Mouse (Mus musculus) forebrain, embryonic 12.5 days (tissue): Measurements from ENCODE around the gene Grtp1. TPM values are rescaled to one million over a fixed set of nuclear protein-coding genes. Genes with fewer than 3 reads are reported as not detected.

ENCODE experiments used
- ATAC-seq: fragments of 200-750 bp; cut with Nextera tagmentation; 2 replicates; pipeline ENCODE4 v1.8.0; 2017; ENCODE audit warnings: moderate TSS enrichment; ENCODE audit not compliant: low FRiP score
- H3K27ac ChIP-seq: fragments of 300-500 bp; sonication (generic); 2 replicates; pipeline ENCODE4 v1.5.1; 2016; ENCODE audit warnings: mild to moderate bottlenecking
- H3K27me3 ChIP-seq: fragments of 300-500 bp; sonication (generic); 2 replicates; pipeline ENCODE4 v1.6.1; 2016; ENCODE audit warnings: mild to moderate bottlenecking
- H3K36me3 ChIP-seq: fragments of 300-500 bp; sonication (generic); replicated peaks from 2 replicates; pipeline ENCODE4 v1.6.1; 2016; ENCODE audit warnings: mild to moderate bottlenecking
- H3K4me1 ChIP-seq: fragments of 300-500 bp; sonication (generic); 2 replicates; pipeline ENCODE4 v1.6.1; 2016
- H3K4me2 ChIP-seq: fragments of 300-500 bp; sonication (generic); 2 replicates; pipeline ENCODE4 v1.6.1; 2016; ENCODE audit warnings: mild to moderate bottlenecking, moderate library complexity
- H3K4me3 ChIP-seq: fragments of 300-500 bp; sonication (generic); replicated peaks from 2 replicates; pipeline ENCODE4 v1.5.1; 2016; ENCODE audit warnings: mild to moderate bottlenecking
- H3K9ac ChIP-seq: fragments of 300-500 bp; sonication (generic); 2 replicates; pipeline ENCODE4 v1.6.1; 2016; ENCODE audit warnings: mild to moderate bottlenecking
- H3K9me3 ChIP-seq: fragments of 300-500 bp; sonication (generic); 2 replicates; pipeline ENCODE4 v1.6.1; 2016
- WGBS: fragments of 180-500 bp; shearing (Covaris S2); methylation state at CpG from one replicate; pipeline ENCODE4 v1.1.7; 2016; 5-methylcytosine and 5-hydroxymethylcytosine counted together
- polyA plus RNA-seq: library from polyadenylated mRNA; unstranded; fragments of >200 nt; fragmentation: Nextera tagmentation; extraction: Ambion mirVana; gene quantifications from 2 replicates; pipeline ENCODE4 v1.2.1, GENCODE M21; 2016

Grtp1 gene
- polyA plus RNA-seq, 1 experiment from 2014 or later = 19.3 TPM

- Histone ChIP-seq H3K4me3 (peak overlapping the region; percentile 93; the same call in 1 of the 2 replicates), H3K27me3 (no peaks in the 10 kb centered on the region), H3K9ac (no peak overlapping the region), H3K36me3 (0 out of 2 replicates have a peak, but pooled peaks cover 1% of the 10 kb centered on the region), H3K4me1 (peaks cover 12% of the 10 kb centered on the region), H3K4me2 (peak overlapping the region; percentile 76), H3K9me3 (no peaks in the 10 kb centered on the region), H3K27ac (no peak overlapping the region)
- no peak for ATAC-seq
- WGBS = 85% methylated on average over 3 of the region's 3 CpGs
These were observed 39.7 kb downstream of the Grtp1 start for GRCm38 (mm10) chr8:13160691-13161090.

DNA sequence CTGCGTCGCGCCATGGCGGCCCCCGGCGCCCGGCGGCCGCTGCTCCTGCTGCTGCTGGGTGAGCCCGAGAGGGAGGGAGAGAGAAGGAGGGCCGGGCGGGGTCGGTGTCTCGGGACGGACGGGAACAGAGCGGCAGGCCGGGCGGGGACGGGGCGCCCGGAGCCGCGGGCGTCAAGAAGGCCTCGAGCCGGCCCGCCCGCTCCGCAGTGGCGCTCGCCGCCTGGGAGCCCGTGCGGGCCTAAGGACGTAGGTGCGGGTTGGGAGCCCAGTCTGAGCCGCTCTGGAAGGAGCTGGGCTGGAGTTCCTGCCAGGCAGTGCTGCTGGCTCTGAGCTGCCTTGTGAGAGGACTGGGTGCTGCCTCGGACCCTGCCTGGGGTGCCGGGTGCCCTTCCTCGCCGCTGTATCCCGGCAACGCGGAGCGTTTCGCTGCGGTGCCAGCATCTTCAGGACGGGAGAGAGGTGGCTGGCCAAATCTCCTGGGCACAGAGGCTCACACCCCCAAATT, 41.0 kb downstream of the Grtp1 start:
- Histone ChIP-seq H3K9ac (peak overlapping the region; percentile 96), H3K4me3 (peak overlapping the region; percentile 93), H3K27me3 (no peaks in the 10 kb centered on the region), H3K36me3 (no peaks in the 10 kb centered on the region), H3K4me1 (peaks cover 12% of the 10 kb centered on the region), H3K9me3 (no peaks in the 10 kb centered on the region), H3K27ac (peak overlapping the region; percentile 65), H3K4me2 (peak overlapping the region; percentile 76)
- peak; percentile 75 for ATAC-seq
- WGBS = 2% methylated on average over 43 of the region's 49 CpGs

DNA sequence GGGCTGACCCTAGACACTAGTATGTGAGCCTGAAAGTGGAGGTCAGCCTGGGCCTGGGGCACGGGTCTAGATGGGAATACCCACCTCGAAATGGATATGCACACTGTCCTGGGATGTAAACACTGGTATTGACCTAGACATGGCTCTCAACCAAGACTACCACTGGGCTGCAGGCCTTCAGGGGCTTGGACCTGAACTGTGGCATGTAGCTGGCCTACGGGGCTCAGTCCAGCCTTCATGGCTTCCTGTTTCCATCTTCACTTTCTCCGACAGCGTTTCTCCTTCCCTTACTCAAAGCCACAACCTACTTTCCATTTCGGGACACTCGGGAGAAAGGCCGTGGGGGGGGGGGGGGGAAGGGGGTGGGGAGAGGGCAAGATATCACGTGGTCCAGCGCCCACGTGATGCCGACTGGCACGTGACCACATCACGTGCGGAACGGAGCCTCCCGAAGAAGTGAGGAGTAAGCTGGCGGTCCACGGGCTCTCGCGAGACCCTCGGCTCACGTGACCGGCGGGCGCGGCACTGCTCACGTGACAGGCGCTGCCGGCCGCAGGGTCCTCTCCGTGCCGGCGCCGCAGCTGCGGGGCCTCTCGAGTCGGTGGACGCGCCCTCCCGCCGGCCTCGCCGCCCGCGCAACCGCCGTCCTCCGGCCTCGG, 41.6 kb downstream of the Grtp1 start, which contains the start of gene Lamp1:
TSS of gene Lamp1 (plus strand) at position 444 of the 659 bp plus-strand sequence.
- ATAC-seq = peak; percentile 99
- Histone ChIP-seq H3K36me3 (no peaks in the 10 kb centered on the region), H3K4me3 (peak within 1 kb of the TSS; percentile 93), H3K4me2 (peak within 1 kb of the TSS; percentile 76), H3K9me3 (no peaks in the 10 kb centered on the region), H3K27ac (peak within 1 kb of the TSS; percentile 65), H3K27me3 (no peaks in the 10 kb centered on the region), H3K4me1 (peaks cover 12% of the 10 kb centered on the region), H3K9ac (peak within 1 kb of the TSS; percentile 96)
- 1% methylated on average over 32 of the region's 50 CpGs for WGBS

DNA sequence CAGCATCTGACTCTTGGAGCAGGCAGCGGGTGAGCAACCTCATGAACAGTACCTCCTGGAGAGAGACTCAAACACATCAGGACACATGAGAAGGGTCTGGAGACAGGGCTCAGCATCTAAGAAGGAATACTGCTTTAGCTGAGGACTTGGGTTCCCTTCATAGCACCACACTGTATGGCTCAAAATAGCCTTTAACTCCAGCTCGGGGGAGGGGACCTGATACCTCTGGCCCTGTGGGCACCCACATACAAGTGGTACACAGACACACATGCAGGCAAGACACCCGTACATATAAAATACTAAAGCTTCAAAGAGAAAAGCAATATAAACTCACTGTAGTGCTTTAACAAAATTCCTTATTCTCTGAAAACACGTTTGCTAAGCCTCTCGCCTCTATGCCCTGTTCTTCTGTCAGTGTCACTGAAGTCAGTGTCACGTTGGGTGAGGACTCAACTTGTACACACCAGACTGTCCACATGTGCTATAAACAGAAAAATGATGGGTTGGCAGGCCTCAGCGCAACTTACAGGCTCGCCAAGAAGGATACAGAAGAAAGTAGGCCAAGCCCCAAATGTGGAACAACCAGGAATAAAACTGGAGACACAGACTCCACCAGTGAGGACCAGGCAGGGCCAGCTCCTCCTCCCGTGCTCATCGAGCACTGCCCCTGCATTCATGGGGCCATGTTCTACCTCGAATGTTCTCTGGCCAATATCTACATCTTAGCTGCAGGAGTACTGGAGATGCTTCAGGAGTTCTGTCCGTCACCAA, 43.9 kb downstream of the Grtp1 start:
- H3K4me2 ChIP-seq = no peak overlapping the region
- H3K27ac ChIP-seq = no peak overlapping the region
- 0 out of 2 replicates have a peak, but pooled peaks cover 3% of the 10 kb centered on the region for H3K36me3 ChIP-seq
- ATAC-seq = no peak
- 78% methylated on average over 12 of the region's 12 CpGs for WGBS
- H3K27me3 ChIP-seq = no peaks in the 10 kb centered on the region
- no peak overlapping the region for H3K4me3 ChIP-seq
- H3K9me3 ChIP-seq = no peaks in the 10 kb centered on the region
- peaks cover 12% of the 10 kb centered on the region for H3K4me1 ChIP-seq
- no peak overlapping the region for H3K9ac ChIP-seq

DNA sequence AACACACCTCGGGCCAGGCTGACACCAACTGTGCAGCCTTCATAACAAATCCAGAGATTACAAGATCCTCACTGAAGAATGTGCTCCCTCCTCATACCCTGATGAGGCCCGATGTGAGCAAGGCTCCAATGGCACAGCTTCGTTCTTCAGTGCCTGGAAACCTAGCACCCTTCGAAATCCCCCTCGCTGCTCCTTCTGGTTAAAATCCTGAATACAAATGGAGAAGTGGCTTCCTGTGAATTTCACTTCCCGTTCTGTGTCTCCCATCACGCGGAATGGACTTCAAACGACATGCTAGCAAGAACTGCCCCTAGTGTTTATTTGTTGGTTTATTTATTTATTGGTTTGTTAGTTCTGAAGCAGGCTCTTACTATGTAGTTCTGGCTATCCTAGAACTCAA, 45.1 kb downstream of the Grtp1 start:
- peaks cover 3% of the 10 kb centered on the region; the same call in 1 of the 2 replicates for H3K36me3 ChIP-seq
- H3K27me3 ChIP-seq = no peaks in the 10 kb centered on the region
- H3K4me3 ChIP-seq = no peak overlapping the region
- no peak overlapping the region for H3K4me2 ChIP-seq
- no peak overlapping the region for H3K27ac ChIP-seq
- no peak for ATAC-seq
- no peaks in the 10 kb centered on the region for H3K9me3 ChIP-seq
- peaks cover 11% of the 10 kb centered on the region for H3K4me1 ChIP-seq
- no peak overlapping the region for H3K9ac ChIP-seq
- WGBS = 77% methylated on average over 9 of the region's 9 CpGs

DNA sequence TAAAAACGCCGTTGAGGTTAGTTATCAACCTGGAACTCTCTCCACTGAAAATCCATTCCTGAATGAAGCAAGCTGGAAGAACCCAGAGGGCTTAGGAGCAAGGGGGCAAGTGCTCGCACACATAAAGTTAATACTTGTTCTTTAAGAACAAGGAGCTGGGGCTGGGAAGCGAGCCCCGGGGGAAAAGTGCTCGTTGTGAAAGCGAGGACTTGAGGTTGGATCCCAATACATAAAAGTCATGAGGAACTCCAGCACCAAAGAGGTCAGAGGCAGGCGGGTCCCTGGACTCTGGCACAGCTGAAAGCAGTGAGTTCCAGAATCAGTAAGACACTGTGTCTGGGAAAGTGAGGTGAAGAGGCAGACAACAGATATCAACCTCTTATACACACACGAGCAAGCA, 46.3 kb downstream of the Grtp1 start:
- Histone ChIP-seq H3K4me2 (no peak overlapping the region), H3K27me3 (no peaks in the 10 kb centered on the region), H3K27ac (no peak overlapping the region), H3K9me3 (no peaks in the 10 kb centered on the region), H3K4me3 (no peak overlapping the region), H3K9ac (no peak overlapping the region), H3K4me1 (0 out of 2 replicates have a peak, but pooled peaks cover 4% of the 10 kb centered on the region), H3K36me3 (peaks cover 8% of the 10 kb centered on the region)
- WGBS = 85% methylated on average over 9 of the region's 9 CpGs
- no peak for ATAC-seq

DNA sequence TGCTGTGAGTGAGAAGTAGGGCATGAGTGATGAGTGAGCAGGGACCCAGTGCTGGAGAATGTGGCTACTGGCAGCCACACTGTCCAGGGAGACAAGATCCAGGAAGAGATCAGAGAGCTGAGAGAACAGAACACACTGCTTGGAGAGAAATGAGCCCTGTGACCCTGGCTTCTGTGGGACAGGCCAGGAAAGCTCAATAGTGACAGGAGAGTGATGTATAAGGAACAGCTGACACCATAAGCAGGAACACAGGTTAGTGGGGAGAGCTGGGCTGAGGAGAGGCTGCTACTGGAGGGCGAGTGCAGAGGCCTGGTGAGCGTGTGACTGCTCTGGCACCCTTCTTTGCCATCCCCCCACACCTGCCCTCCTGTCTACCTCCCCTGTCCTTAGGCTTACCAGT, 49.5 kb downstream of the Grtp1 start:
- no peak for ATAC-seq
- H3K9me3 ChIP-seq = no peaks in the 10 kb centered on the region
- H3K9ac ChIP-seq = no peak overlapping the region
- 68% methylated on average over 2 of the region's 2 CpGs for WGBS
- no peak overlapping the region for H3K4me3 ChIP-seq
- no peaks in the 10 kb centered on the region for H3K27me3 ChIP-seq
- H3K4me1 ChIP-seq = no peaks in the 10 kb centered on the region
- H3K36me3 ChIP-seq = peaks cover 33% of the 10 kb centered on the region
- H3K4me2 ChIP-seq = no peak overlapping the region
- H3K27ac ChIP-seq = no peak overlapping the region

DNA sequence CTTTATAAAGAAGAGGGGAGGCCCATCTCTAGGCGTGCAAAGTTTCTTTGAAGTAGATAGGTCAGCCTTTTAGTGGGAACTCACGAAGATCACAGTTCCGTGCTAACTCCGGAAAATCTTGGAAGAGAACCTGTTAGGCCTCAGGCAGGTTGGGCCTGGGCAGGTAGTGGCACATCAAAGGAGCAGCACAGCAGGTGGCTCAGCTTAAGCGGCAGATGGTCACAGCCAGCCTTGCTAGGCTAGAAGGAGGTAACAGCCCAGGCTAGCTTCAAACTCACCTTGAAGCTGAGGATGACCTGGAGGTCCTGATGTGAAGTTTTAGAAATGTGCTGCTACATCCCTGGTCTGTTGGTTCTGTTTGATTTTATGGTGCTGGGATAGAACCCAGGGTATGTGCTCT, 50.6 kb downstream of the Grtp1 start:
- 64% methylated on average over 5 of the region's 5 CpGs for WGBS
- Histone ChIP-seq H3K9ac (no peak overlapping the region), H3K27me3 (no peaks in the 10 kb centered on the region), H3K36me3 (peaks cover 44% of the 10 kb centered on the region), H3K9me3 (no peaks in the 10 kb centered on the region), H3K4me3 (no peak overlapping the region), H3K27ac (no peak overlapping the region), H3K4me1 (no peaks in the 10 kb centered on the region), H3K4me2 (no peak overlapping the region)
- no peak for ATAC-seq

- WGBS = 96% methylated on average over 2 of the region's 2 CpGs
- ATAC-seq = no peak
- Histone ChIP-seq H3K27me3 (no peaks in the 10 kb centered on the region), H3K36me3 (peaks cover 50% of the 10 kb centered on the region), H3K4me3 (no peak overlapping the region), H3K4me2 (no peak overlapping the region), H3K9me3 (no peaks in the 10 kb centered on the region), H3K27ac (no peak overlapping the region), H3K4me1 (no peaks in the 10 kb centered on the region), H3K9ac (no peak overlapping the region)
These were observed 51.1 kb downstream of the Grtp1 start for GRCm38 (mm10) chr8:13149287-13149686.

- ATAC-seq = no peak
- no peak overlapping the region for H3K4me3 ChIP-seq
- H3K9ac ChIP-seq = no peak overlapping the region
- H3K4me2 ChIP-seq = no peak overlapping the region
- 90% methylated on average over 2 of the region's 2 CpGs for WGBS
- no peaks in the 10 kb centered on the region for H3K9me3 ChIP-seq
- H3K27me3 ChIP-seq = no peaks in the 10 kb centered on the region
- no peaks in the 10 kb centered on the region for H3K4me1 ChIP-seq
- H3K36me3 ChIP-seq = peaks cover 54% of the 10 kb centered on the region
- no peak overlapping the region for H3K27ac ChIP-seq
These were observed 51.9 kb downstream of the Grtp1 start for GRCm38 (mm10) chr8:13148476-13148875.

- H3K4me2 ChIP-seq = no peak overlapping the region
- H3K9ac ChIP-seq = no peak overlapping the region
- 92% methylated on average over 5 of the region's 5 CpGs for WGBS
- H3K36me3 ChIP-seq = peaks cover 98% of the 10 kb centered on the region
- H3K27ac ChIP-seq = no peak overlapping the region
- H3K4me3 ChIP-seq = no peak overlapping the region
- no peaks in the 10 kb centered on the region for H3K27me3 ChIP-seq
- H3K4me1 ChIP-seq = no peaks in the 10 kb centered on the region
- ATAC-seq = no peak
- H3K9me3 ChIP-seq = no peaks in the 10 kb centered on the region
These were observed 58.7 kb downstream of the Grtp1 start for GRCm38 (mm10) chr8:13141681-13142080.

DNA sequence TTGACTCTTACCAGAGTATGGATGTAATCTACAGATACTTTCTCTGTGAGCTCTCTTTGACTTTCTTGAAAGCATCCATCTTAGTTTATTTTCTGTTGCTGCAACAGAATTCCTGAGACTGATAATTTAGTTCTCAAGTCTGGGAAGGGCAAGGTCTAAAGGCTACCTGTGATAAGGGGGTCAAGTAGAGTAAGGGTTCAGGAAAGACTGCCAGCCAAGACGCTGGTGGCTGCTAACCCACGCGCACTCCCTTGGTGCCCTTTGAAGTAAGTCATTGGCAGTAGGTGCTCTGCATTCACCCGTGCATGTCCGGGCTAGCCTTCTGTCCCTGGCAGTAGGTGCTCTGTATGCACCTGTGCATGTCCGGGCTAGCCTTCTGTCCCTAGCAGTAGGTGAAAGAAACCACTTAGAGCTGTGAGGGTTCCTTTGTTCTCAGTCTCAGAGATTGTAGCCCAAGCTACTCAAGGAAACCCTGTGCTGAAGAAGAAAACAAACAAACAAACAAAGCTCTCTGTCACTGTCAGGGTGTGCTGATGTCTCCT, 60.7 kb downstream of the Grtp1 start:
- no peak for ATAC-seq
- 92% methylated on average over 6 of the region's 6 CpGs for WGBS
- no peak overlapping the region for H3K27ac ChIP-seq
- H3K4me1 ChIP-seq = no peaks in the 10 kb centered on the region
- H3K27me3 ChIP-seq = no peaks in the 10 kb centered on the region
- no peaks in the 10 kb centered on the region for H3K9me3 ChIP-seq
- H3K9ac ChIP-seq = no peak overlapping the region
- peaks cover 97% of the 10 kb centered on the region for H3K36me3 ChIP-seq
- no peak overlapping the region for H3K4me3 ChIP-seq
- no peak overlapping the region for H3K4me2 ChIP-seq
